12 mouse cellular contexts compared by ENCODE assay signal in the genomic region with DNA sequence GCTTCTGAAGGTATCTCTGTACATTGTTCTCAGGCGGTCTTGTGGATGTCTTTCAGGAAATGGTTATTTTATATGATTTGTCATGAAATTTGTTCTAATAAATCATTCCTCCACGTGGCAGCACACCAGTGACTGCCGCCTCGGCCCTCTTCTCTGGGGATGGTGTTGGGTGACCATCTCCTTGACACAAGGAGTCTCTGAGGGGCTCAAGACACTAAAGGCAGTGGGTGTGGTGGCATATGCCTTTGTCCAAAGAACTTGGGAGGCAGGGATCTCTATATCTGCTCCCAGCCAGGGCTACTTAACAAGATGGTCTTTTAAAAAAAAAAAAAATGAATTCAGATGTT. TPM values are rescaled to one million over a fixed set of nuclear protein-coding genes. Genes with fewer than 3 reads are reported as not detected.
DNase-seq lines count a peak whose midpoint lies in the region; ATAC-seq and TF ChIP-seq lines count a peak whose summit lies in the region.
"Had no signal": no experiment of that assay in that cellular context is flagged by ENCODE, and none has a peak within 500 bp of the region (broad histone marks: within the 10 kb centered on the region; RNA-seq: fewer than 3 reads in every experiment).

No protein-coding gene starts in this region.

- H3K4me3 ChIP-seq in forebrain, embryonic 11.5 days (ENCODE audit: low read depth, low read length), result no peak overlapping the region
- no peak overlapping the region for H3K4me3 ChIP-seq in forebrain, embryonic 16.5 days (replicated peaks; ENCODE audit: low read length)
- no peak overlapping the region for H3K4me3 ChIP-seq in forebrain, embryonic 15.5 days
- no peak overlapping the region for H3K4me3 ChIP-seq in hindbrain, postnatal 0 days (ENCODE audit: low read length)
- no peak overlapping the region for H3K4me3 ChIP-seq in midbrain, embryonic 14.5 days (replicated peaks; ENCODE audit: low read depth, low read length)
- H3K4me3 ChIP-seq in liver, embryonic 12.5 days, result no peak overlapping the region
- H3K4me3 ChIP-seq: heart, embryonic 15.5 days; left cerebral cortex, adult 2 months; liver, embryonic 13.5 days had no signal

- H3K27me3 ChIP-seq in forebrain, embryonic 11.5 days (ENCODE audit: control insufficient read depth, insufficient read depth, low read length), result no peaks in the 10 kb centered on the region
- no peaks in the 10 kb centered on the region for H3K27me3 ChIP-seq in forebrain, embryonic 16.5 days (replicated peaks; ENCODE audit: control insufficient read depth, insufficient read depth, low read length)
- H3K27me3 ChIP-seq in forebrain, embryonic 15.5 days, result no peaks in the 10 kb centered on the region
- no peaks in the 10 kb centered on the region for H3K27me3 ChIP-seq in hindbrain, postnatal 0 days (ENCODE audit: insufficient read depth, low read length)
- no peaks in the 10 kb centered on the region for H3K27me3 ChIP-seq in midbrain, embryonic 14.5 days (ENCODE audit: control insufficient read depth, insufficient read depth, low read length)
- peaks cover 7% of the 10 kb centered on the region; the same call in 1 of the 2 replicates for H3K27me3 ChIP-seq in liver, embryonic 12.5 days (replicated peaks)

- no peaks in the 10 kb centered on the region for H3K9me3 ChIP-seq in forebrain, embryonic 11.5 days (ENCODE audit: control insufficient read depth, low read length)
- no peaks in the 10 kb centered on the region for H3K9me3 ChIP-seq in forebrain, embryonic 16.5 days (ENCODE audit: control insufficient read depth, low read length)
- H3K9me3 ChIP-seq in forebrain, embryonic 15.5 days, result no peaks in the 10 kb centered on the region
- no peaks in the 10 kb centered on the region for H3K9me3 ChIP-seq in hindbrain, postnatal 0 days (ENCODE audit: low read length)
- no peaks in the 10 kb centered on the region for H3K9me3 ChIP-seq in midbrain, embryonic 14.5 days (ENCODE audit: control insufficient read depth, low read length)
- no peaks in the 10 kb centered on the region for H3K9me3 ChIP-seq in liver, embryonic 12.5 days (replicated peaks)
- H3K9me3 ChIP-seq: heart, embryonic 15.5 days; liver, embryonic 13.5 days had no signal

- H3K27ac ChIP-seq in forebrain, embryonic 11.5 days (ENCODE audit: low read depth, low read length), result no peak overlapping the region
- no peak overlapping the region for H3K27ac ChIP-seq in forebrain, embryonic 16.5 days (ENCODE audit: low read length)
- H3K27ac ChIP-seq in forebrain, embryonic 15.5 days (replicated peaks), result peak overlapping the region; percentile 31; the same call in 1 of the 2 replicates
- H3K27ac ChIP-seq in hindbrain, postnatal 0 days, result 0 out of 2 replicates have a peak overlapping the region, but pooled peaks have one; percentile 27
- H3K27ac ChIP-seq in midbrain, embryonic 14.5 days (replicated peaks; ENCODE audit: low read depth, low read length), result peak overlapping the region; percentile 92; the same call in 1 of the 2 replicates
- no peak overlapping the region for H3K27ac ChIP-seq in liver, embryonic 12.5 days
- H3K27ac ChIP-seq: left cerebral cortex, adult 2 months; liver, embryonic 13.5 days had no signal

- TF ChIP-seq CTCF in hindbrain, postnatal 0 days (IDR thresholded peaks at IDR 0.05; ENCODE audit: low read depth), result no peak

- peak; percentile 19; the same call in 1 of the 2 replicates for ATAC-seq in forebrain, embryonic 11.5 days (replicated peaks; ENCODE audit: low FRiP score)
- no peak for ATAC-seq in forebrain, embryonic 16.5 days
- ATAC-seq in forebrain, embryonic 15.5 days (replicated peaks), result peak; percentile 3
- peak; percentile 10; the same call in 1 of the 2 replicates for ATAC-seq in hindbrain, postnatal 0 days
- peak; percentile 11; the same call in 1 of the 2 replicates for ATAC-seq in midbrain, embryonic 14.5 days (ENCODE audit: low FRiP score, low TSS enrichment)
- no peak for ATAC-seq in liver, embryonic 12.5 days

- peak; percentile 35 for DNase-seq in forebrain, embryonic 11.5 days (ENCODE audit: low spot score)
- no peak for DNase-seq in hindbrain, postnatal 0 days (ENCODE audit: low spot score)
- DNase-seq in midbrain, embryonic 14.5 days, result no peak
- no peak for DNase-seq in layer of hippocampus, postnatal 14 days (ENCODE audit: low spot score in 2 of 2)
- DNase-seq in adipocyte (ENCODE audit: low spot score), result no peak
- DNase-seq: kidney, adult 11 months; liver, embryonic 13.5 days had no signal

- WGBS in forebrain, embryonic 11.5 days, result 91% methylated on average over 4 of the region's 4 CpGs
- 85% methylated on average over 4 of the region's 4 CpGs for WGBS in forebrain, embryonic 16.5 days
- 85% methylated on average over 4 of the region's 4 CpGs for WGBS in forebrain, embryonic 15.5 days
- 70% methylated on average over 4 of the region's 4 CpGs for WGBS in hindbrain, postnatal 0 days
- WGBS in midbrain, embryonic 14.5 days, result 80% methylated on average over 4 of the region's 4 CpGs
- WGBS in liver, embryonic 12.5 days (ENCODE audit: insufficient replicate concordance), result 68% methylated on average over 4 of the region's 4 CpGs

- no peak overlapping the region for H3K4me2 ChIP-seq in forebrain, embryonic 11.5 days (ENCODE audit: low read depth, low read length, severe bottlenecking)
- H3K4me2 ChIP-seq in forebrain, embryonic 16.5 days (ENCODE audit: low read length), result no peak overlapping the region
- H3K4me2 ChIP-seq in forebrain, embryonic 15.5 days (replicated peaks), result no peak overlapping the region
- no peak overlapping the region for H3K4me2 ChIP-seq in hindbrain, postnatal 0 days (ENCODE audit: low read depth, low read length)
- no peak overlapping the region for H3K4me2 ChIP-seq in midbrain, embryonic 14.5 days (ENCODE audit: low read length)
- H3K4me2 ChIP-seq in liver, embryonic 12.5 days, result no peak overlapping the region
- H3K4me2 ChIP-seq: liver, embryonic 13.5 days had no signal

- H3K36me3 ChIP-seq in forebrain, embryonic 11.5 days (ENCODE audit: control insufficient read depth, insufficient read depth, low read length), result no peaks in the 10 kb centered on the region
- no peaks in the 10 kb centered on the region for H3K36me3 ChIP-seq in forebrain, embryonic 16.5 days (ENCODE audit: control insufficient read depth, insufficient read depth)
- peaks cover 16% of the 10 kb centered on the region; the same call in 1 of the 2 replicates for H3K36me3 ChIP-seq in forebrain, embryonic 15.5 days
- 0 out of 2 replicates have a peak, but pooled peaks cover 5% of the 10 kb centered on the region for H3K36me3 ChIP-seq in hindbrain, postnatal 0 days (ENCODE audit: insufficient read depth, low read length)
- H3K36me3 ChIP-seq in midbrain, embryonic 14.5 days (ENCODE audit: control insufficient read depth, insufficient read depth, low read length), result peaks cover 28% of the 10 kb centered on the region
- peaks cover 13% of the 10 kb centered on the region; the same call in 1 of the 2 replicates for H3K36me3 ChIP-seq in liver, embryonic 12.5 days
- H3K36me3 ChIP-seq: liver, embryonic 13.5 days had no signal

- peaks cover 2% of the 10 kb centered on the region; the same call in 1 of the 2 replicates for H3K4me1 ChIP-seq in forebrain, embryonic 11.5 days (replicated peaks; ENCODE audit: control insufficient read depth, insufficient read depth, low read length)
- H3K4me1 ChIP-seq in forebrain, embryonic 16.5 days (replicated peaks; ENCODE audit: control insufficient read depth, insufficient read depth, low read length), result peaks cover 9% of the 10 kb centered on the region
- peaks cover 10% of the 10 kb centered on the region for H3K4me1 ChIP-seq in forebrain, embryonic 15.5 days
- no peaks in the 10 kb centered on the region for H3K4me1 ChIP-seq in hindbrain, postnatal 0 days (ENCODE audit: insufficient read depth, low read length)
- peaks cover 9% of the 10 kb centered on the region for H3K4me1 ChIP-seq in midbrain, embryonic 14.5 days (ENCODE audit: control insufficient read depth, insufficient read depth, low read length)
- H3K4me1 ChIP-seq in liver, embryonic 12.5 days, result no peaks in the 10 kb centered on the region; the same call in 1 of the 2 replicates
- H3K4me1 ChIP-seq: liver, embryonic 13.5 days had no signal

- H3K9ac ChIP-seq in forebrain, embryonic 11.5 days (ENCODE audit: low read length), result no peak overlapping the region
- H3K9ac ChIP-seq in forebrain, embryonic 16.5 days (replicated peaks; ENCODE audit: low read depth, low read length), result no peak overlapping the region
- H3K9ac ChIP-seq in forebrain, embryonic 15.5 days (replicated peaks), result no peak overlapping the region
- H3K9ac ChIP-seq in hindbrain, postnatal 0 days (replicated peaks; ENCODE audit: low read length), result no peak overlapping the region
- no peak overlapping the region for H3K9ac ChIP-seq in midbrain, embryonic 14.5 days (replicated peaks; ENCODE audit: low read length)
- H3K9ac ChIP-seq in liver, embryonic 12.5 days, result no peak overlapping the region
- H3K9ac ChIP-seq: heart, embryonic 15.5 days; liver, embryonic 13.5 days had no signal

RNA-seq across cellular contexts. Expression of a gene that starts 14.0 kb away (rescaled TPM):
- polyA plus RNA-seq in forebrain, embryonic 11.5 days (2014; fragmentation: Nextera tagmentation; extraction: Ambion mirVana), result 3.7 and 4.1 TPM in 2 replicates
- polyA plus RNA-seq in forebrain, embryonic 16.5 days (2015; fragmentation: Nextera tagmentation; extraction: Ambion mirVana), result 4.0 and 5.3 TPM in 2 replicates
- 5.3 and 6.2 TPM in 2 replicates for polyA plus RNA-seq in forebrain, embryonic 15.5 days (2015; fragmentation: Nextera tagmentation; extraction: Ambion mirVana)
- 10.5 and 14.5 TPM in 2 replicates for total RNA-seq in hindbrain, postnatal 0 days (2014; rRNA removed)
- polyA plus RNA-seq in hindbrain, postnatal 0 days (2015; fragmentation: Nextera tagmentation; extraction: Ambion mirVana), result 9.4 and 10.8 TPM in 2 replicates
- 3.3 and 6.0 TPM in 2 replicates for polyA plus RNA-seq in midbrain, embryonic 14.5 days (2014; fragmentation: Nextera tagmentation; extraction: Ambion mirVana)
- 10 to 100 TPM; 10.6 to 13.1 TPM for total RNA-seq in layer of hippocampus, postnatal 14 days (2021)
- polyA plus RNA-seq in liver, embryonic 12.5 days (2016; fragmentation: Nextera tagmentation; extraction: Ambion mirVana), result 7.9 and 8.0 TPM in 2 replicates

RNA-seq across cellular contexts. Expression of a gene that starts 26.2 kb away (rescaled TPM):
- polyA plus RNA-seq in forebrain, embryonic 11.5 days (2014; fragmentation: Nextera tagmentation; extraction: Ambion mirVana), result 12.6 and 15.2 TPM in 2 replicates
- 18.8 and 22.9 TPM in 2 replicates for polyA plus RNA-seq in forebrain, embryonic 16.5 days (2015; fragmentation: Nextera tagmentation; extraction: Ambion mirVana)
- 24.0 and 27.0 TPM in 2 replicates for polyA plus RNA-seq in forebrain, embryonic 15.5 days (2015; fragmentation: Nextera tagmentation; extraction: Ambion mirVana)
- total RNA-seq in hindbrain, postnatal 0 days (2014; rRNA removed), result 118 and 123 TPM in 2 replicates
- polyA plus RNA-seq in hindbrain, postnatal 0 days (2015; fragmentation: Nextera tagmentation; extraction: Ambion mirVana), result 34.0 and 39.0 TPM in 2 replicates
- polyA plus RNA-seq in midbrain, embryonic 14.5 days (2014; fragmentation: Nextera tagmentation; extraction: Ambion mirVana), result 31.7 and 33.7 TPM in 2 replicates
- 100 to 1,000 TPM; 178 to 193 TPM for total RNA-seq in layer of hippocampus, postnatal 14 days (2021)
- polyA plus RNA-seq in liver, embryonic 12.5 days (2016; fragmentation: Nextera tagmentation; extraction: Ambion mirVana), result 5.0 and 5.2 TPM in 2 replicates

RNA-seq across cellular contexts. Expression of a gene that starts 56.0 kb away (rescaled TPM):
- 0.08 and 0.16 TPM in 2 replicates for polyA plus RNA-seq in forebrain, embryonic 11.5 days (2014; fragmentation: Nextera tagmentation; extraction: Ambion mirVana)
- polyA plus RNA-seq in forebrain, embryonic 16.5 days (2015; fragmentation: Nextera tagmentation; extraction: Ambion mirVana), result 1.2 TPM in 2 replicates
- 0.92 and 1.1 TPM in 2 replicates for polyA plus RNA-seq in forebrain, embryonic 15.5 days (2015; fragmentation: Nextera tagmentation; extraction: Ambion mirVana)
- total RNA-seq in hindbrain, postnatal 0 days (2014; rRNA removed), result 7.7 and 12.1 TPM in 2 replicates
- polyA plus RNA-seq in hindbrain, postnatal 0 days (2015; fragmentation: Nextera tagmentation; extraction: Ambion mirVana), result 3.3 and 3.6 TPM in 2 replicates
- polyA plus RNA-seq in midbrain, embryonic 14.5 days (2014; fragmentation: Nextera tagmentation; extraction: Ambion mirVana), result 0.62 and 0.75 TPM in 2 replicates
- total RNA-seq in layer of hippocampus, postnatal 14 days (2021), result 1 to 10 TPM; 4.9 to 7.8 TPM
- 0.13 and 0.23 TPM in 2 replicates for polyA plus RNA-seq in liver, embryonic 12.5 days (2016; fragmentation: Nextera tagmentation; extraction: Ambion mirVana)

Comparison
In these comparisons a context has a peak if more than half of its experiments do, and no peak if none do; other contexts are left out.
1. ATAC-seq: peak in forebrain, embryonic 11.5 days (single experiment), forebrain, embryonic 15.5 days (single experiment), hindbrain, postnatal 0 days (single experiment) and midbrain, embryonic 14.5 days (single experiment); none in forebrain, embryonic 16.5 days (single experiment) and liver, embryonic 12.5 days (single experiment).
2. H3K27ac ChIP-seq: peak in forebrain, embryonic 15.5 days (single experiment), hindbrain, postnatal 0 days (single experiment) and midbrain, embryonic 14.5 days (single experiment); none in forebrain, embryonic 11.5 days (single experiment), forebrain, embryonic 16.5 days (single experiment) and liver, embryonic 12.5 days (single experiment).